Mouse (Mus musculus) hindbrain, embryonic 11.5 days (tissue): ENCODE measurements around the gene Nrxn3. TPM values are rescaled to one million over a fixed set of nuclear protein-coding genes. Genes with fewer than 3 reads are reported as not detected.

Experiments
- ATAC-seq: fragments of 200-750 bp; cut with Nextera tagmentation; 2 replicates; pipeline ENCODE4 v1.8.0; 2017; ENCODE audit warnings: mild to moderate bottlenecking, moderate TSS enrichment, moderate library complexity; ENCODE audit not compliant: low FRiP score
- DNase-seq: peaks from one replicate; pipeline ENCODE4 v3.0.0-alpha.2; 2015; ENCODE audit warnings: low spot score
- H3K27ac ChIP-seq: fragments of 300-500 bp; sonication (generic); 2 replicates; pipeline ENCODE4 v1.5.1; 2014; ENCODE audit warnings: mild to moderate bottlenecking, low read depth, low read length
- H3K27me3 ChIP-seq: fragments of 300-500 bp; sonication (generic); 2 replicates; pipeline ENCODE4 v1.6.1; 2014; ENCODE audit warnings: mild to moderate bottlenecking, low read length, moderate library complexity, mixed read lengths; ENCODE audit not compliant: control insufficient read depth, insufficient read depth
- H3K36me3 ChIP-seq: fragments of 300-500 bp; sonication (generic); 2 replicates; pipeline ENCODE4 v1.6.1; 2014; ENCODE audit warnings: mild to moderate bottlenecking, low read length, moderate library complexity, mixed read lengths; ENCODE audit not compliant: control insufficient read depth, insufficient read depth
- H3K4me1 ChIP-seq: fragments of 300-500 bp; sonication (generic); replicated peaks from 2 replicates; pipeline ENCODE4 v1.6.1; 2014; ENCODE audit warnings: low read length, mixed read lengths; ENCODE audit not compliant: control insufficient read depth, insufficient read depth
- H3K4me2 ChIP-seq: fragments of 300-500 bp; sonication (generic); replicated peaks from 2 replicates; pipeline ENCODE4 v1.6.1; 2014; ENCODE audit warnings: mild to moderate bottlenecking, low read depth, low read length
- H3K4me3 ChIP-seq: fragments of 300-500 bp; sonication (generic); 2 replicates; pipeline ENCODE4 v1.5.1; 2014; ENCODE audit warnings: low read depth, low read length
- H3K9ac ChIP-seq: fragments of 300-500 bp; sonication (generic); 2 replicates; pipeline ENCODE4 v1.6.1; 2014; ENCODE audit warnings: low read depth, low read length
- H3K9me3 ChIP-seq: fragments of 300-500 bp; sonication (generic); 2 replicates; pipeline ENCODE4 v1.6.1; 2016; ENCODE audit warnings: low read length; ENCODE audit not compliant: control insufficient read depth
- WGBS: fragments of 180-500 bp; shearing (Covaris S2); extraction: QIAGEN DNeasy Blood & Tissue Kit; methylation state at CpG from one replicate; pipeline ENCODE4 v1.1.7; 2014; 5-methylcytosine and 5-hydroxymethylcytosine counted together
- polyA plus RNA-seq: library from polyadenylated mRNA; unstranded; fragments of >200 nt; fragmentation: Nextera tagmentation; extraction: Ambion mirVana; gene quantifications from 2 replicates; pipeline ENCODE4 v1.2.1, GENCODE M21; 2014

Nrxn3 gene
- 27.7 and 52.4 TPM in 2 replicates for polyA plus RNA-seq

DNA sequence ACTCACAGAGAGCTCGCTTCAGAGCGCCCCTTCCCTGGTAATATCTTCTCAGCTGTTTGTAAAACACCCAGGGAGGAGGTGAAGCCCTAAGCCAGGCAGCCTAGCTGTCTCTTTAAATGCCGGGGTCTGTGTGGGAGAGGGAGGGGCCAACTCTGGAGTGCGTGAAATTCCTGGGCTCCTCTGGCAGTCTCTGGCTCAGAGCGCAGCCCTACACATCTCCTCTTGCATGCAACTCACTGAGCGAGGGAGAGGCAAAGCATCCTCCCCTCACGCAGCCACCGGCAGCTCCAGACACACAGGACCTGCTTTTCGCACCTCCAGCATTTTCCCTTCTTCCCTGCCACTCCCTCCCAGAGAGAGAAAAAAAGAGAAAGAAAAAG is at the start of gene Nrxn3:
Nrxn3 (plus strand) TSS at position 186 of the 380 bp plus-strand sequence.
- H3K4me1 ChIP-seq = no peaks in the 10 kb centered on the region
- no peaks in the 10 kb centered on the region for H3K27me3 ChIP-seq
- peak within 1 kb of the TSS; percentile 35 for H3K4me2 ChIP-seq
- H3K9ac ChIP-seq = 0 out of 2 replicates have a peak within 1 kb of the TSS, but pooled peaks have one; percentile 0
- ATAC-seq = peak; percentile 96
- peak; percentile 80 for DNase-seq
- WGBS = 3% methylated on average over 9 of the region's 9 CpGs
- no peaks in the 10 kb centered on the region for H3K9me3 ChIP-seq
- no peaks in the 10 kb centered on the region for H3K36me3 ChIP-seq
- no peak within 1 kb of the TSS for H3K27ac ChIP-seq
- H3K4me3 ChIP-seq = peak within 1 kb of the TSS; percentile 31

DNA sequence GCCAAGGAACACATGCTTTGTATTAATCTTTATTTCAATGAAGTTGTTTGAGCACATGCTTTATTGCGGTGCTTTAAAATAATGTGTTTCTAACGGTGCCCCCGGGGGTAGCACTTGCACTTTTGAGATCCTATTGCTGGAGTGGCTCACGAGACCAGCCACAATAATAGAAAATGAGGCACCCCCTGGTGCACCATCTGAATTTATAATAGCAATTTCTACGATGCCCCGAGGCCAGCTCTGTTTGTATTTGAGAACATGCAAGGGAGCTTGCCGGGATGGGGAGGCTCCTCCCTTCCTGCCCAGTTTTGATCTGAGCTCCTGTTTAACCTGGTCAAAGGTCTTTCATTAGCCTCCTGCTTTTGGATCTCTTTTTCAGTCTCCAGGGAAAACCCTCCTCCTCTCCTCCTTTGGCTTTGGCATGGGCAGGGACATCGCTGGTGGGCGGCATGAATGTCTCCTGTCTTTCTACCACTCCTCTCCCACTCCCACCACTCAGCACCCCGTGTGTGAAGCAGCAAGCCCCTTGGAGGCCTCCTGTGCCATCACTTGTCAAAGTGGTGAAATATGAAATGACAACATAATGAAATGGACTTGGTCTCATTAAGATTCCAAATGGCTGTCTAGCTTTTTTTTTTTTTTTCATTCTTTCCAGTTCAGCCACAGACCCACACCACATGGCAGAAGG is 18.4 kb upstream of the Nrxn3 start:
- Histone ChIP-seq H3K27ac (no peak overlapping the region), H3K4me2 (no peak overlapping the region), H3K9ac (no peak overlapping the region), H3K9me3 (no peaks in the 10 kb centered on the region), H3K36me3 (no peaks in the 10 kb centered on the region), H3K4me1 (no peaks in the 10 kb centered on the region), H3K4me3 (no peak overlapping the region), H3K27me3 (no peaks in the 10 kb centered on the region)
- DNase-seq (peak; percentile 20), ATAC-seq (0 out of 2 replicates have a peak, but pooled peaks have one; percentile 43)
- WGBS = 66% methylated on average over 10 of the region's 10 CpGs

DNA sequence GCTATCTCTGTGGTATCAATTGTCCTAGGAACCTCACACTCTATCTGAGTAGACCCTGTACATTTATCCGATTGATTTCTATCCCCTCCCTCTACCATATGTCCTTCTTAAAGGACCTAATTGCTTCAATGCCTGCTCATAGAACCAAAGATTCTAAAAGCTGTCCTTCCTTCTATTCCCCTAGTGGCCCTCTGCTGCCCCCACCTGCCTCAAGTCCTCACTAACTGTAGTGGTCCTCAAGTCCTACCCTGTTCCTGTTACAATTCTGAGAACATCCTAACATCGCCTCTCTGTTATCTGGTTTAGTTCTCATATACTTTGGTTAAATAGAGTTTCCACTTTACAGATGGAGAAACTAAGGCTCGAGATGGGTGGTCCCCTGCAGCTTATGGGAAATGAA is 16.7 kb upstream of the Nrxn3 start:
- ATAC-seq (no peak), DNase-seq (no peak)
- no peaks in the 10 kb centered on the region for H3K27me3 ChIP-seq
- no peak overlapping the region for H3K4me3 ChIP-seq
- no peak overlapping the region for H3K4me2 ChIP-seq
- WGBS = 79% methylated on average over 3 of the region's 3 CpGs
- no peaks in the 10 kb centered on the region for H3K36me3 ChIP-seq
- H3K9me3 ChIP-seq = no peaks in the 10 kb centered on the region
- no peak overlapping the region for H3K9ac ChIP-seq
- H3K4me1 ChIP-seq = no peaks in the 10 kb centered on the region
- no peak overlapping the region for H3K27ac ChIP-seq

DNA sequence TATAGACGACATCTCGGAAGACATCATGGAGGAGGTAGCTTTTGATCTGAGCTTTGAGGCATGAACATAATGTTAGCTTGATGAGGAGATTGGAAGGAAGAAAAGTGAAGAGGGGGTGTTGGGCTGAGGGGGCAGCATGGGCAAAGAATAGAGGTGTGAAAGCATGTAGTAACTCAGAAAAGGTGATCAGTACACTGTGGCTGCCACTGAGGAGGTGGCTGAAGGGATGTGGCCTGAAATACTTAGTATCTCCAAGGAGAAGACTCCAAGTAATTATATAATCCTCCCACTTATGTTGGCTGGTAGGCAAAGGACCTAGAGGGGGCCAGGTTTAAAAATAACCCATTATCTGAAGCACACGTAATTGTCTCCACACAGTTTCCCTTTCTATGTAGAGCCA is 14.9 kb upstream of the Nrxn3 start:
- H3K4me2 ChIP-seq = no peak overlapping the region
- DNase-seq (no peak), ATAC-seq (no peak)
- no peaks in the 10 kb centered on the region for H3K9me3 ChIP-seq
- H3K27me3 ChIP-seq = no peaks in the 10 kb centered on the region
- 91% methylated on average over 3 of the region's 3 CpGs for WGBS
- H3K4me1 ChIP-seq = no peaks in the 10 kb centered on the region
- H3K4me3 ChIP-seq = no peak overlapping the region
- H3K36me3 ChIP-seq = no peaks in the 10 kb centered on the region
- H3K9ac ChIP-seq = no peak overlapping the region
- H3K27ac ChIP-seq = no peak overlapping the region

DNA sequence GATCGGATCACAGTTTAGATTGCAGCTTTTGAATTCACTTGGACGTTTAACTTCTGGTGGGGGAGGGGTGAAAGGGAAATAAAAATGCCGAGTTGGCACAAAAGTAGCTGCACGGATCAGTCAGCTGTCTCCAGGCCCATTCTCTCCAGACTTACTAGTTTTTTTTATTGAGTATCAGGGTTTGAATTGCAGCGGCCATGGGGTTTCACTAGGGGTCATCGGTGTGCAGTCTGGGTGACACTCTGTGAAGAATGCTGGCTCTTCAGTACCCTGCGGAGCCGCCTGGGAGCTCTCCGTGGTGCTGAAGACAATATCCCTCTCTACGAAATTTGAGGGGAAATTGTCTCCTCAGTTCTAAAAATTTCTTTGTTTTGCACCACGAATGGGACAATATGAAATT is 13.5 kb upstream of the Nrxn3 start:
- no peaks in the 10 kb centered on the region for H3K9me3 ChIP-seq
- H3K4me3 ChIP-seq = no peak overlapping the region
- no peaks in the 10 kb centered on the region for H3K27me3 ChIP-seq
- ATAC-seq (peak; percentile 87; the same call in 1 of the 2 replicates), DNase-seq (peak; percentile 83)
- no peaks in the 10 kb centered on the region for H3K36me3 ChIP-seq
- no peak overlapping the region for H3K27ac ChIP-seq
- 9% methylated on average over 11 of the region's 11 CpGs for WGBS
- no peaks in the 10 kb centered on the region for H3K4me1 ChIP-seq
- H3K4me2 ChIP-seq = no peak overlapping the region
- H3K9ac ChIP-seq = no peak overlapping the region

DNA sequence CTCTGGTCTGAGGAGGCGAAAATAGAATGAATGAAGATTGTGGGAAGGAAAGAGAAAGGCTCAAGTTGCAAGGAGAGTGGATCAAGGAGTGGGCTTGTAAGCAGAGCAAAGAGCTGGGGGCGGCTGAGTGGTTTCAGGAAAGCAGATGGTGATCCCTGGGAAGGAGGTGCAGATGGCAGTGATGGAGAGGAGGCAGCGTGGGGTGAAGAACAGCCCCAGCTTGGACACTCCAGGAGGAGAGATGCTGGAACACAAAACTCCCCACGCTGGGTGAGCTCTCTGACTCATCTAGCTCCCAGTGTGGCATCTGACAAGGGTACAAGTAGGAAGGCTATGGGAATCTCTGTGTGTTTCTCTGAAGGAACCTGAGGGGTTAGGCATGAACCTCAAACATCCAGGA is 9.2 kb upstream of the Nrxn3 start:
- Histone ChIP-seq H3K4me2 (no peak overlapping the region), H3K4me1 (no peaks in the 10 kb centered on the region), H3K9ac (no peak overlapping the region), H3K27ac (no peak overlapping the region), H3K36me3 (no peaks in the 10 kb centered on the region), H3K27me3 (no peaks in the 10 kb centered on the region), H3K4me3 (no peak overlapping the region), H3K9me3 (no peaks in the 10 kb centered on the region)
- WGBS = 76% methylated on average over 4 of the region's 4 CpGs
- no peak for ATAC-seq
- no peak for DNase-seq

DNA sequence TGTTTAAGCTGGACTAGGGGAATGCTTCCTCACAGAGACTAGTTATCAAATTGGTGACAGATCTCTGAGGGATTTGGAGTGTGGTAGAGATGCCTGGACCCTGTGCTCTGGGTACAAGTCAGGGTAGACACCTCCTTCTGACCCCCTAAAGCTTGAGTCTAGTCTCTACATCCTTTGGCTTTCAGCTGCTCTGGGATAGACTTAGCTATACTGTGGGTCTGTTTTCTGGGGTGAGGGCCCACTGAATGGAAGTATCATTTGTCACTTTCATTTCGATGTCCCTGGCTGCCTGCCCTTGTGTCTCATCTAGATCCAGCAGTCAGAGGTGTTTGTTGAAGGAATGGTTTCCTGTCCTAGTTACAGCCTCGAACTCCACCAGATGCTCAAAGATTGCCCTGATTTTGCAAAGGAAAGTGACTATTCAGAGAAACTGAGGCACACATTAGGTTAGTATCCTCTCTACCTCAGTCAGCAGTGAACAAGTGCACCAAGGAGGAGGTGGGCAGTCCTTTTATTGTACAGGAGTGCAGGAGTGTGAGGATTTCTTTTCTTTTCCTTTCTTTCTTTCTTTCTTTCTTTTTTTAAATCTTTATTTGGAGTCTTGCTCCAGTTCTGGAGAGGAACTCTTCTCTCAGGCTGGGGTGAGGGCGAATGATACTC is 515 bp upstream of the Nrxn3 start:
- no peak for DNase-seq
- 43% methylated on average over 3 of the region's 3 CpGs for WGBS
- Histone ChIP-seq H3K27ac (no peak overlapping the region), H3K27me3 (no peaks in the 10 kb centered on the region), H3K4me3 (no peak overlapping the region), H3K4me2 (peak overlapping the region; percentile 35; the same call in 1 of the 2 replicates), H3K9me3 (no peaks in the 10 kb centered on the region), H3K9ac (no peak overlapping the region), H3K4me1 (no peaks in the 10 kb centered on the region), H3K36me3 (no peaks in the 10 kb centered on the region)
- peak; percentile 37; the same call in 1 of the 2 replicates for ATAC-seq

DNA sequence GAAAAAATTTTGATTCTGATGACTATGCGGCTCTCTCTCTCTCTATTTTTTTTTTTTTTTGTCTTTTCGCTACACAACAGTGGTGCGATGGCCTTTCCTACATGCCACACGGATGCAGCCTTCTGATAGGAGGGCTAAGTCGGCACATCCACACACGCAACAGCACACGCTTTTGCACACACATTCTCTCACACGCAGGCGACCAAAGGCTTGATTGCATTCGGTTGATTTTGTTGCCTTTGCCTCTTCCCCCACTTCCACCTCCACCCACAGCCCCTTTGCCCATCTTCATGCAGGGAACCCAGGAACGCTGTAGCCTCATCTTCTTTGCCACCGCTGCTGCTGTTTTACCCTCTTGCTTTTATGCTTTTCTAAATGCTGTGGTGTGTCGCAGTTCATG is 3.6 kb downstream of the Nrxn3 start:
- H3K4me2 ChIP-seq = no peak overlapping the region
- DNase-seq = no peak

DNA sequence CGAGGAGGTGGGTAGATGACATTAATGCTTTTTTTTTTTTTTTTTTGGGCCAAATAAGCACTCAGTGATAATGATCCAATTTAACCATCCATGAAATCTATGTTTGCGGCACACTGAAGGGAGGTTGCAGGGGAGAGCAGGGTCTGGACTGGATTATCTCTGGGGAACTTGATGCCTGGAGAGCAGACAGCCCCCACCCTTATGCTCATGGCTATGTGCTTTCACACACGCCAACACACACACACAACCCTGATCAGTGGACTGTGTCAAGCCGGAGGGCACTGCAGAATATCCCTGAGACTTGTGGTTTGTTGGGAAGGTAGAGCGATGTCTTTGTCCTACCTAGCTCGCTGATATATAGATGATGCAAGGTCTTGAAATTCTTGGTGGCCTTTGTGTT is 4.1 kb downstream of the Nrxn3 start:
- Histone ChIP-seq H3K4me2 (no peak overlapping the region), H3K27ac (peak overlapping the region; percentile 58; the same call in 1 of the 2 replicates), H3K9ac (no peak overlapping the region), H3K4me3 (no peak overlapping the region; the same call in 1 of the 2 replicates), H3K36me3 (no peaks in the 10 kb centered on the region), H3K9me3 (no peaks in the 10 kb centered on the region), H3K4me1 (no peaks in the 10 kb centered on the region), H3K27me3 (no peaks in the 10 kb centered on the region)
- 81% methylated on average over 6 of the region's 6 CpGs for WGBS
- DNase-seq = no peak
- ATAC-seq = peak; percentile 51; the same call in 1 of the 2 replicates

More for the DNA sequence above, 3.6 kb downstream of the Nrxn3 start:
- no peaks in the 10 kb centered on the region for H3K36me3 ChIP-seq
- no peak for ATAC-seq
- H3K27ac ChIP-seq = peak overlapping the region; percentile 58
- no peaks in the 10 kb centered on the region for H3K9me3 ChIP-seq
- H3K4me3 ChIP-seq = peak overlapping the region; percentile 25
- H3K27me3 ChIP-seq = no peaks in the 10 kb centered on the region
- H3K9ac ChIP-seq = no peak overlapping the region
- 93% methylated on average over 13 of the region's 13 CpGs for WGBS
- no peaks in the 10 kb centered on the region for H3K4me1 ChIP-seq
